Mouse (Mus musculus) cortical plate, adult 2 months (tissue): ENCODE measurements around the gene St3gal6.

Experiments used
- CTCF ChIP-seq: fragments of 200-500 bp; IDR thresholded peaks from 2 replicates; pipeline ENCODE4 v1.5.1; 2011; ENCODE audit warnings: mild to moderate bottlenecking, control low read depth, low read length; ENCODE audit not compliant: insufficient read depth; ENCODE audit errors: extremely low read depth
- POLR2A ChIP-seq: fragments of 200-500 bp; IDR thresholded peaks from 2 replicates; pipeline ENCODE4 v1.6.1; 2011; ENCODE audit warnings: mild to moderate bottlenecking, low read length, control low read depth; ENCODE audit not compliant: insufficient read depth; ENCODE audit errors: extremely low read depth

- TF ChIP-seq POLR2A (no peak), CTCF (no peak)
Measured at GRCm38 (mm10) chr16:58539011-58539410, 15.0 kb upstream of the St3gal6 start.
